Mouse (Mus musculus) brain, embryonic 14.5 days (tissue): Measurements from ENCODE around the gene Ganab.

Source experiments
- CTCF ChIP-seq: fragments of 200-500 bp; IDR thresholded peaks from 2 replicates; pipeline ENCODE4 v1.5.1; 2012; ENCODE audit warnings: inconsistent platforms, mild to moderate bottlenecking, moderate library complexity, borderline replicate concordance; ENCODE audit not compliant: insufficient read depth, insufficient read length; ENCODE audit errors: extremely low read depth
- POLR2A ChIP-seq: fragments of 200-500 bp; IDR thresholded peaks from 2 replicates; pipeline ENCODE4 v1.6.1; 2012; ENCODE audit warnings: mild to moderate bottlenecking, inconsistent platforms, borderline replicate concordance; ENCODE audit not compliant: poor library complexity, insufficient read depth, insufficient read length, severe bottlenecking; ENCODE audit errors: extremely low read depth

- TF ChIP-seq CTCF (no peak), POLR2A (no peak)
These were observed 33.6 kb upstream of the Ganab start for GRCm38 (mm10) chr19:8864265-8864664.
